Mouse (Mus musculus) CH12.LX (cell line): ENCODE results near the gene Nr2c2ap.

Source experiments
- CTCF ChIP-seq, 2 experiments: IDR thresholded peaks in 1 of 2; conservative IDR thresholded peaks in 1 of 2; 2 replicates each; pipeline ENCODE4 v1.5.1; 2011 to 2012; ENCODE audit warnings: low read depth in 2 of 2, low read length in 2 of 2, improper control_type of control experiment in 1 of 2, inconsistent platforms in 1 of 2, mild to moderate bottlenecking in 1 of 2, moderate library complexity in 1 of 2
- GABPA ChIP-seq: IDR thresholded peaks from 2 replicates; pipeline ENCODE4 v1.6.1; 2012; ENCODE audit warnings: low read depth, low read length, improper control_type of control experiment, inconsistent platforms; ENCODE audit not compliant: insufficient replicate concordance
- JUND ChIP-seq: conservative IDR thresholded peaks from 2 replicates; pipeline ENCODE4 v1.6.1; 2011; ENCODE audit warnings: low read depth, low read length, improper control_type of control experiment
- MAX ChIP-seq: IDR thresholded peaks from 2 replicates; pipeline ENCODE4 v1.6.1; 2011; ENCODE audit warnings: low read length, improper control_type of control experiment
- MEF2A ChIP-seq: IDR thresholded peaks from 2 replicates; pipeline ENCODE4 v1.6.1; 2014; ENCODE audit warnings: low read depth, mild to moderate bottlenecking, inconsistent platforms, low read length, improper control_type of control experiment, borderline replicate concordance
- NELFE ChIP-seq: IDR thresholded peaks from 2 replicates; pipeline ENCODE4 v1.6.1; 2011; ENCODE audit warnings: low read depth, low read length, improper control_type of control experiment
- ZKSCAN1 ChIP-seq: IDR thresholded peaks from 2 replicates; pipeline ENCODE4 v1.6.1; 2012; ENCODE audit warnings: low read depth, inconsistent platforms, low read length, improper control_type of control experiment, borderline replicate concordance

DNA sequence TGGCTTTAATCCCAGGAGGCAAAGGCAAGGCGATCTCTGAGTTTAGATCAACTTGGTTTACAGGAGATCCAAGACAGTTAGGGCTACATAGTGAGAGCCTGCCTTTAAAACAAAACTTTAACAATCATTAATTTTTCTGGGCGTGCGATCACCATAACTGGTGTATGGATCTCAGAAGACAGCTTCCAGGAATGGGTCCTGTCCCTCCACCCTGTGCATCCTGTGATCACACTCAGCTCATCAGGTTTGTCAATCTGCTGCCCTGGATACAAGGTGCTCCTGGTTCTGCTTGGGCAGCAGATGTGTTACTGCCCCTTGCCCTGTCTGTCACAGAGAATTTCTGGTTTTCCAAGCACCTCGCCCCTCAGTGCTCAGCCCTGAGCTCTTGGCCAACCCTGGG lies 28.1 kb downstream of the Nr2c2ap start:
- TF ChIP-seq ZKSCAN1 (no peak), MAX (no peak), JUND (no peak), CTCF (conservative IDR thresholded peaks at IDR 0.05 in 1 of 2, IDR thresholded peaks at IDR 0.05 in 1 of 2; ENCODE audit: low read depth in 2 of 2, low read length in 2 of 2) (no peak), NELFE (no peak), GABPA (no peak), MEF2A (no peak)
